Mouse (Mus musculus) left cerebral cortex, postnatal 4 days (tissue): ENCODE results near the gene Rbm46. TPM values are rescaled to one million over a fixed set of nuclear protein-coding genes. Genes with fewer than 3 reads are reported as not detected.

Experiments used
- DNase-seq: peaks from one replicate; pipeline ENCODE4 v3.0.0-alpha.2; 2022
- intact Hi-C: fragments of 180-260 bp; cut with DNase I; formaldehyde crosslinking; loops from one replicate; pipeline ENCODE4 v1.15.1; 2025
- total RNA-seq, 2 experiments: library from RNA; stranded (reverse); gene quantifications; 2 replicates each; pipeline ENCODE4 v1.2.3; 2021

Gene Rbm46
- 1 to 10 TPM; 1.3 to 1.6 TPM for total RNA-seq

- peak; percentile 89 for DNase-seq
- intact Hi-C loops, result loop anchor here (5.0 kb wide), 2 partner anchors 121 to 176 kb away; no protein-coding TSS in a partner anchor
Measured at GRCm38 (mm10) chr3:82876372-82876739, at the start of gene Rbm46. Rbm46 (minus strand) TSS chr3:82876483.

GRCm38 (mm10) chr3:82915632-82916031, 39.3 kb upstream of the Rbm46 start:
- DNase-seq, result no peak
- intact Hi-C loops, result no loop called here

DNA sequence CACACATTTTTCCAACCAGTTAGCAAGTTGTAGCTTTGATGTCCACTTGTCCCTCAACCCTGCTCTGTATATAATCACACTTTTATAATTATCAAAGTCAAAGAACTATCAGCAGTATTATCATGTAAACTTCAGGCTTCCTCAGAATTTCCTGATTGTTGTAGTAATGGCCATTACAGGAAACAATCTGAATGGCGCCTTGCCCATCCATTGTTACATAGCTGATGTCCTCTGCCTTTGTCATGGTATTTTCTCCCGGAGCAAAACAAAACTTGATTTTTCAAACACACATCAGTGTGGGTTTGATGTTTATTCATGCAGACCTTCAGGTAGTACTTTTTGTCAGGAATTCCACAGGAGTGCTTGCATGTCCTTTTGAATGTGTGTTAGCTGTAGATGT, 32.4 kb upstream of the Rbm46 start:
- intact Hi-C loops, result no loop called here
- DNase-seq, result no peak

- no peak for DNase-seq
- intact Hi-C loops, result no loop called here
Measured at GRCm38 (mm10) chr3:82904211-82904908, 28.1 kb upstream of the Rbm46 start.

DNA sequence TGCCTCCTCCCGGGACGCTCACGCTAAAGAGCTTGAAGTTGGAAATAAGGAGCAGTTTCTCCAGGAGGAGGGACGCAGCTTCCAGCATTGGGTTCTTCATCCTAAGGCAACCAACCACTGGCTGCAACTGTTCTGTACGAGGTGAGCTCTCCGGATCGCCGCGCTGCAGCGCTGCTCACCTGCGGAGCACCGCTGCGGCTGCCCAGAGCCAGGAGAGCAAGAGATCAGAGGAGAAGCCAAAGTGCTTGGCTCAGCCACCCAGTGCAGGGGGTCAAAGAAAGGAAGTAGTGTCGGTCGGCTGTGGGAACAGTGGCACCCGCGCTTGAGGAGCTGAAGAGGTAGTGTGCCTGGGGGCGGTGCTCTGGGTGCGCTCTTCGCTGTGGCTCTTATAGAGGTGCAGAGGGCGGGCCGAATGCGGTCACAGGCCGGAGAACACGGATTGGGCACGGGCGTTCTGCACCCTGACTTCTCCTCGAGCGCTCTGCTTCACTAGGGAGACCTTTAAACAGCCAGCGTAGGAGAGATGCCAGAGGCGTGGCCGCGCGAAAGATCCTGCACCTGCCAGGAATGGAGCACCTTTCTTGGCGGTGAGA, 27.4 kb upstream of the Rbm46 start, which contains the start of gene Lrat:
Gene Lrat, minus strand, starts transcription at position 361 of the 593 bp plus-strand sequence.
- DNase-seq, result no peak
- intact Hi-C loops, result no loop called here

- intact Hi-C loops, result no loop called here
- DNase-seq, result no peak
Measured at GRCm38 (mm10) chr3:82902757-82903612, 26.7 kb upstream of the Rbm46 start.

DNA sequence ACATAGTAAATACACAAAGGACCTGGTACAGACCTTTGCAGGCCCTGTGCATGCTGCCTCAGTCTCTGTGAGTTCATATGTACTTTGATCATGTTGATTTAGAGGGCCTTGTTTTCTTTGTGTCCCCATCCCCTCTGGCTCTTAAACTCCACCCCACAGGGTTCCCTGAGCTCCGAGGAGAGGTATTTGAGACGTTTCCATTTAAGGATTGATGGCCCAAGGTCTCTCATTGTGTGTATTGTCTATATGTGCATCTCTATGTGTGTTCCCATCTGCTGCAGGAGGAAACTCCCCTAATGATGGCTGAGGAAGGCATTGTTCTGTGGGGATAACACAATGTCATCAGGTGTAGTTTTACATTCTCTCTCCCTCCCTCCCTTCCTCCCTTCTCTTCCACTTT, 12.6 kb upstream of the Rbm46 start:
- no peak for DNase-seq
- intact Hi-C loops, result no loop called here

- intact Hi-C loops, result loop anchor here (5.0 kb wide), 2 partner anchors 120 to 175 kb away; no protein-coding TSS in a partner anchor
- peak; percentile 16 for DNase-seq
Measured at GRCm38 (mm10) chr3:82877258-82877657, 975 bp upstream of the Rbm46 start.

- peak; percentile 2 for DNase-seq
- intact Hi-C loops, result loop anchor here (5.0 kb wide), 2 partner anchors 121 to 176 kb away; no protein-coding TSS in a partner anchor
Measured at GRCm38 (mm10) chr3:82875671-82876371, 462 bp downstream of the Rbm46 start.

GRCm38 (mm10) chr3:82857414-82858077, 18.7 kb downstream of the Rbm46 start:
- DNase-seq, result peak; percentile 36
- intact Hi-C loops, result loop anchor here (2.0 kb wide), 2 partner anchors 451 to 493 kb away; no protein-coding TSS in a partner anchor

DNA sequence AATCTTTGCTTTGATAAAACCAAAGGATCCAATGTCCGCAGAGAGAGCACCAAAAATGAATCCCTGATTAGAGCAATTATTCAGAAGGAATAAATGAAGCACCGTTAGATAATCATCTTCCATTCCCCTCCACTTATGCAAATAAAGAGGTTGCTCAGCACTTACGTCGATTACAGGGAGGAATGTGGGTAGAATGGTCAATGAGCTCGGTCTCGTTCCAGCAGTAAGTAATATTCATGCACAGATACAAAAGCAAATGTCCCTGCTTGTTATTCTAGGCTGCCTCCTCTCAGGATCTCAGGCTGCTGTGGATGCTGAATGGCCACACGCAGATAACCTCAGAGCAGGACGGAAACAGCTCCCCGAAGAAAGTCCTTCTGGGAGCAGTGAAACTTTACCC, 51.1 kb downstream of the Rbm46 start:
- intact Hi-C loops, result loop anchor here (10.0 kb wide), 1 partner anchor 400 kb away; no protein-coding TSS in a partner anchor
- DNase-seq, result no peak

- DNase-seq, result no peak
- intact Hi-C loops, result no loop called here
Measured at GRCm38 (mm10) chr3:82811851-82812250, 64.4 kb downstream of the Rbm46 start.

- intact Hi-C loops, result no loop called here
- no peak for DNase-seq
Measured at GRCm38 (mm10) chr3:82810334-82811120, 65.8 kb downstream of the Rbm46 start.

DNA sequence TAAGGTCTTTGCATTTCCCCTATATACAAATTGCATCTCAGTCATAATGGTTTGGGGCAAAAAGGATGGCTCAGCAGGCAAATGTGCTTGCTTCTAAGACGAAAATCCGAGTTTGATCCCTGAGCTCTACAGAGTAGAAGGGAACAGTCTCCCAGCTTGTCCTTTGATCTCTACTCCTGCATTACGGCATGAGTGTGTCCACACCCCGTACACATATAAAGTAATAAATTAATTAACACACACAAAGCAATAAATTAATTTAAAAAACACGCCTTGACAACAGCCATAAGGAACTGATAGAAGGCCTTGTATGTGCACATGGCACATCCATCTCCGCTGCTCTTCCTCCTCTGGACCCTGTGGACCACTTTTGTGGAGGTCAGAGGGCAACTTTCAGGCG, 66.5 kb downstream of the Rbm46 start:
- intact Hi-C loops, result no loop called here
- DNase-seq, result no peak

DNA sequence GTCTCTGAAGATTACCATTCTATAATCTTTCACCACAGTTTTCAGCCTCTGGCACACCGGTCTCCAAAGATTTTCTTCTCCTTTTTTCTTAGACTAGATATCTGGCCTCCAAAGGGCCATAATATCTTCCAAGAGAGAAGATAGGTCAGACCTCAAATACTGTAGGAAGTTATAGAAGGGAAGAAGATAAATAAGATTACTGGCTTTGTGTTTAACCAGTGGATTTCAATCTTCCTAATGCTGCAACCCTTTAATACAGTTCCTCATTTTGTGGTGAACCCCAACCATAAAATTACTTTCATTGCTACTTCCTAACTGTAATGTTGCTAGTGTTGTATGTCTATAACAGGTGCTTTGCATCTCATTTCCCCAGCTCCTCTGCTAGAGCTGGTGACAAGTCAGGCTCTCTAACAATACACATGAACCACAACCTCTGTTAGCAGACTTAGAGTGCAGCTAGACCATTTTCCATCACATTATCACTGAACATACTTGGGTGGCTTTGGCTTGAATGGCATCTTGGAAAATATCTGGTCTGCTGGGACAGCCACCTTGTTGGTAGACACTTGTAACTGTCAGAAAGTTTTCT, 67.9 kb downstream of the Rbm46 start:
- intact Hi-C loops, result no loop called here

DNA sequence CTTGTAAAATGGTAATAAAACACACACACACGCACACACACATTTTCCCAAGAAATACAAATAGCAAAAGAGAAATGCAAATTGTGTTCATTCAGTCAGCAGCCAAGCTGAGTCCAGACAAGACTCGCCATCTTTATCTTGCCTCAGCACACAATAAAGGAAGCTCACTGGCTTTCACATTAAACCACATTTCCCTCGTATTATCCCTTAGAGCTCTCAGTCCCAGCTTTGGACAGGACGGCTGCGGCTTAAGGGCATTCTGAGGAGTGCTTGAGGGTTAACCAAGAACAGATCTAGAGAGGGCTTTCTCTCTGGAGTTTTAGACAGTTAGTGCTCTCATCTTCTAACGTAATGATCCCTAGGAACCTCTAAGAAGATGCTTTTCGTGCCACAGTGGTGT, 71.0 kb downstream of the Rbm46 start:
- DNase-seq, result no peak
- intact Hi-C loops, result no loop called here

More for the DNA sequence above, 67.9 kb downstream of the Rbm46 start:
- no peak for DNase-seq

DNA sequence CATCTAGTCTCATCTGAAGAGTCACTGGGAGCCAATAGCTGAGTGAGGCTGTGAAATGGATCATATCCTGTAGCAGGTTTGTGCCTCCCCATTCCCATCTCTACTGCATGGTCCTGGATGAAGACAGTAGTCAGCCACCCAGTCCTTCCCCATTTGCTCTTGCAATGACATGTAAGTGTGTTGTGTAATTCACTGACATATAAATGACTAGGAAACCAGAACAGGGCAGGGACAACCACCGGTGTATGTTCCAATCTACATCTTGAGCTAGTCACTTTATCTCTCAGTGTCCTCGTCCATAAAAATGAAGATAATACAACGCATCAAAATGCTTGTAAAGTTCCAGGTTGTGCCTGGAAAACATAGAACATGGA, 75.8 kb downstream of the Rbm46 start:
- intact Hi-C loops, result no loop called here
- DNase-seq, result no peak

DNA sequence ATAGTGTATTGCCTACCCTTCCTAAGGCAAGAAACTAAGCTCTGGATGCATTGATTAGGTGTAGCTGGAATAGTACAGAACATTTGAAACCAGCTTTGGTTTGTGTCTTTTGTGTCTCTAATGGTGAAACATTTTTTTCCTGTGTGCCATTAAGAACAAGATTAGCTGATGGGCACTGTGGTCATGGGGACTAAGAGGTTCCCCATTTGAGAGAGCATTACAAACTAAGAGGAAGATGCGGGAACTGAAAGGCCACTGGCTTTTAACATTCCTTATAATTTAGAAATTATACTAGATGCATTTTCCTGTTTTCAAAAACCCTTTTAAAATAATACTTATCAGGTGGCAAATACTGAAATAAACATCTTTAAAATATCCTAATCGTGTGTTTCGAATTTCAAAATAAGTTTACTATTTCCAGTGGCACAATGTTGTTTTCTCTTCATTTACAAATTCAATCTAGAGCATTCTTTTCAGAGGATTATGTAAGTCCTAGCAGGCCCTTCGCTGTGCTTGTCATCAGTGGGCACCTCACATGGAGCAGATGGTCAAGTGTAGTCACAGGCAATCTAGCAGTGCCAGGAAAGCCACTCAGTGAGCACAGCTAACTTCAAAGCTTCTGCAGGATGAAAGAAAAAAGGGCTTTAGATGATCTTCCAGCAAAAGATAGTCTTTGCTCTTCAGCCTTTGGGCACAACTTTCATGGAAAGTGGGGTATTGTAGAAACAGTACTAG, 76.4 kb downstream of the Rbm46 start:
- intact Hi-C loops, result no loop called here

More for the DNA sequence above, 76.4 kb downstream of the Rbm46 start:
- no peak for DNase-seq
